In the genomic region with DNA sequence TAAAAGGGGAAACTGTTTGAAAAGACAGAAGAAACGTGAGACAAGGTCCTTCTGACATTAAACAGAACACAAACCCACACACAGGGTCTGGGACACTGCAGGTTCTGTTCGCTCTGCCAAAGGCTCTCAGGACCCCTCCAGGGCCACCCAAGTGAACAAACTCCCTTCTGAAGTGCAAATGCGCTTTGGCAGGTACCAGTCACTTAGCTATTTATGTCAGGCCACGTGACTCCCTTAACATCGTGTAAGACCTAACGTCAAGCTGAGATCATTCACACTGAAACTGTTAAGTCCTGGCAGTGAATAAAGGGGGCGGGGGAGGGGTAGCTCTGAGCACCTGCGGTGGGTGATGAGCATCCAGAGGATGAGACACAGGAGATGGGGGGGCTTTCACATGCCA, we compare ENCODE assay signal across 14 mouse cellular contexts.
DNase-seq lines count a peak whose midpoint lies in the region; ATAC-seq and TF ChIP-seq lines count a peak whose summit lies in the region.
"Had no signal": no experiment of that assay in that cellular context is flagged by ENCODE, and none has a peak within 500 bp of the region (broad histone marks: within the 10 kb centered on the region; RNA-seq: fewer than 3 reads in every experiment).

No protein-coding gene starts in this region.

- no peak for TF ChIP-seq CTCF in stomach, postnatal 0 days (IDR thresholded peaks at IDR 0.05; ENCODE audit: low read depth)

- no peaks in the 10 kb centered on the region for H3K36me3 ChIP-seq in heart, embryonic 12.5 days
- no peaks in the 10 kb centered on the region for H3K36me3 ChIP-seq in midbrain, embryonic 10.5 days
- no peaks in the 10 kb centered on the region for H3K36me3 ChIP-seq in midbrain, embryonic 11.5 days (ENCODE audit: control insufficient read depth, insufficient read depth, low read length)
- no peaks in the 10 kb centered on the region for H3K36me3 ChIP-seq in stomach, postnatal 0 days (ENCODE audit: control insufficient read depth, insufficient read depth, low read length)
- H3K36me3 ChIP-seq: embryonic facial prominence, embryonic 12.5 days; kidney, embryonic 15.5 days; liver, embryonic 13.5 days; neural tube, embryonic 15.5 days had no signal

- H3K4me1 ChIP-seq in heart, embryonic 12.5 days (replicated peaks), result peaks cover 20% of the 10 kb centered on the region
- H3K4me1 ChIP-seq in midbrain, embryonic 10.5 days, result peaks cover 10% of the 10 kb centered on the region
- H3K4me1 ChIP-seq in midbrain, embryonic 11.5 days (ENCODE audit: control insufficient read depth, insufficient read depth, low read length), result peaks cover 4% of the 10 kb centered on the region; the same call in 1 of the 2 replicates
- no peaks in the 10 kb centered on the region for H3K4me1 ChIP-seq in stomach, postnatal 0 days (replicated peaks; ENCODE audit: control insufficient read depth, insufficient read depth)

- no peak for DNase-seq in heart, postnatal 25 days (ENCODE audit: low spot score)
- no peak for DNase-seq in midbrain, embryonic 10.5 days (ENCODE audit: low spot score)
- no peak for DNase-seq in midbrain, embryonic 11.5 days (ENCODE audit: low spot score, missing footprints)
- peak; percentile 36 for DNase-seq in induced T-regulatory cell, adult 2 months (ENCODE audit: low read depth)
- no peak for DNase-seq in stomach, postnatal 0 days (ENCODE audit: low spot score)
- no peak for DNase-seq in urinary bladder, adult 2 months (ENCODE audit: low spot score)
- DNase-seq: adrenal gland, postnatal 14 days; cerebellum, adult 8-10 months; layer of hippocampus, postnatal 36 days; liver, embryonic 13.5 days had no signal

- no peak overlapping the region for H3K4me3 ChIP-seq in heart, embryonic 12.5 days
- H3K4me3 ChIP-seq in midbrain, embryonic 10.5 days, result no peak overlapping the region
- no peak overlapping the region for H3K4me3 ChIP-seq in midbrain, embryonic 11.5 days (ENCODE audit: low read depth, low read length)
- no peak overlapping the region for H3K4me3 ChIP-seq in stomach, postnatal 0 days (ENCODE audit: low read depth, low read length)
- H3K4me3 ChIP-seq: embryonic facial prominence, embryonic 12.5 days; kidney, embryonic 15.5 days; liver, embryonic 13.5 days; neural tube, embryonic 15.5 days had no signal

- ATAC-seq in heart, embryonic 12.5 days (ENCODE audit: insufficient number of reproducible peaks, low FRiP score), result no peak
- no peak for ATAC-seq in midbrain, embryonic 11.5 days (ENCODE audit: low FRiP score)
- 0 out of 2 replicates have a peak, but pooled peaks have one; percentile 26 for ATAC-seq in stomach, postnatal 0 days (ENCODE audit: low FRiP score, low TSS enrichment)

- TF ChIP-seq EP300 in stomach, postnatal 0 days (optimal IDR thresholded peaks at IDR 0.05), result no peak

- H3K27ac ChIP-seq in heart, embryonic 12.5 days (ENCODE audit: poor library complexity, severe bottlenecking), result 0 out of 2 replicates have a peak overlapping the region, but pooled peaks have one; percentile 21
- 0 out of 2 replicates have a peak overlapping the region, but pooled peaks have one; percentile 24 for H3K27ac ChIP-seq in midbrain, embryonic 10.5 days (replicated peaks)
- no peak overlapping the region for H3K27ac ChIP-seq in midbrain, embryonic 11.5 days (ENCODE audit: low read depth, low read length)
- H3K27ac ChIP-seq in stomach, postnatal 0 days (replicated peaks), result no peak overlapping the region
- H3K27ac ChIP-seq: embryonic facial prominence, embryonic 12.5 days; kidney, embryonic 15.5 days; liver, embryonic 13.5 days; neural tube, embryonic 15.5 days had no signal

- 21% methylated on average over 8 of the region's 8 CpGs for WGBS in heart, embryonic 12.5 days
- WGBS in midbrain, embryonic 10.5 days, result 22% methylated on average over 8 of the region's 8 CpGs
- 22% methylated on average over 8 of the region's 8 CpGs for WGBS in midbrain, embryonic 11.5 days
- WGBS in stomach, postnatal 0 days, result 29% methylated on average over 8 of the region's 8 CpGs

- intact Hi-C loops in heart, postnatal 25 days (cut with DNase I), result no loop called here

- H3K9me3 ChIP-seq in heart, embryonic 12.5 days (replicated peaks), result 0 out of 2 replicates have a peak, but pooled peaks cover 3% of the 10 kb centered on the region
- no peaks in the 10 kb centered on the region for H3K9me3 ChIP-seq in midbrain, embryonic 10.5 days (replicated peaks)
- no peaks in the 10 kb centered on the region for H3K9me3 ChIP-seq in midbrain, embryonic 11.5 days (ENCODE audit: control insufficient read depth, low read length)
- H3K9me3 ChIP-seq in stomach, postnatal 0 days (ENCODE audit: control insufficient read depth, low read length), result no peaks in the 10 kb centered on the region
- H3K9me3 ChIP-seq: embryonic facial prominence, embryonic 12.5 days; kidney, embryonic 15.5 days; liver, embryonic 13.5 days; neural tube, embryonic 15.5 days had no signal

- peak overlapping the region; percentile 7 for H3K4me2 ChIP-seq in heart, embryonic 12.5 days
- H3K4me2 ChIP-seq in midbrain, embryonic 11.5 days, result no peak overlapping the region
- no peak overlapping the region for H3K4me2 ChIP-seq in stomach, postnatal 0 days (replicated peaks; ENCODE audit: low read depth)
- H3K4me2 ChIP-seq: embryonic facial prominence, embryonic 12.5 days; kidney, embryonic 15.5 days; liver, embryonic 13.5 days; neural tube, embryonic 15.5 days had no signal

- H3K27me3 ChIP-seq in heart, embryonic 12.5 days (replicated peaks), result no peaks in the 10 kb centered on the region
- 0 out of 2 replicates have a peak, but pooled peaks cover 3% of the 10 kb centered on the region for H3K27me3 ChIP-seq in midbrain, embryonic 10.5 days (ENCODE audit: low read depth, poor library complexity, severe bottlenecking)
- no peaks in the 10 kb centered on the region for H3K27me3 ChIP-seq in midbrain, embryonic 11.5 days (ENCODE audit: control insufficient read depth, insufficient read depth, low read length)
- no peaks in the 10 kb centered on the region for H3K27me3 ChIP-seq in stomach, postnatal 0 days (ENCODE audit: control insufficient read depth, insufficient read depth, low read length)
- H3K27me3 ChIP-seq: embryonic facial prominence, embryonic 12.5 days; kidney, embryonic 15.5 days; liver, embryonic 13.5 days; neural tube, embryonic 15.5 days had no signal

- H3K9ac ChIP-seq in heart, embryonic 12.5 days, result no peak overlapping the region
- H3K9ac ChIP-seq in midbrain, embryonic 11.5 days (ENCODE audit: low read length), result no peak overlapping the region
- no peak overlapping the region for H3K9ac ChIP-seq in stomach, postnatal 0 days (ENCODE audit: low read length)
- H3K9ac ChIP-seq: embryonic facial prominence, embryonic 12.5 days; kidney, embryonic 15.5 days; liver, embryonic 13.5 days; neural tube, embryonic 15.5 days had no signal

Comparison
In these comparisons a context has a peak if more than half of its experiments do, and no peak if none do; other contexts are left out.
1. H3K27ac ChIP-seq: peak in heart, embryonic 12.5 days (single experiment) and midbrain, embryonic 10.5 days (single experiment); none in midbrain, embryonic 11.5 days (single experiment) and stomach, postnatal 0 days (single experiment).